Mouse (Mus musculus): Measurements from ENCODE around the gene Zbtb21. TPM values are rescaled to one million over a fixed set of nuclear protein-coding genes. Genes with fewer than 3 reads are reported as not detected.
"Not testable (repeated sequence)": the region's sequence is repeated elsewhere in the genome, so short reads cannot be mapped to it uniquely, and the experiment has no call there.

The Zbtb21 gene
- polyA plus RNA-seq, 1 experiment: 17.3 TPM

GRCm38 (mm10) chr16:97950061-97950460 is 12.4 kb downstream of the Zbtb21 start:
- Histone ChIP-seq H3K27ac (ENCODE audit: insufficient read depth, low read length) (no peak overlapping the region), H3K4me1 (ENCODE audit: control insufficient read depth, insufficient read depth, low read length) (no peaks in the 10 kb centered on the region), H3K4me3 (ENCODE audit: insufficient read depth, low read length) (no peak overlapping the region)
- TF ChIP-seq CTCF (IDR thresholded peaks at IDR 0.05; ENCODE audit: extremely low read depth, insufficient read depth, low read length): no peak
- TF ChIP-seq POLR2A (IDR thresholded peaks at IDR 0.05; ENCODE audit: extremely low read depth, insufficient read depth, low read length): no peak

- H3K27ac ChIP-seq (ENCODE audit: insufficient read depth, low read length): no peak overlapping the region
- no peak overlapping the region for H3K4me3 ChIP-seq (ENCODE audit: insufficient read depth, low read length)
- H3K4me1 ChIP-seq (ENCODE audit: control insufficient read depth, insufficient read depth, low read length): no peaks in the 10 kb centered on the region
- no peak for TF ChIP-seq POLR2A (IDR thresholded peaks at IDR 0.05; ENCODE audit: extremely low read depth, insufficient read depth, low read length)
- TF ChIP-seq CTCF (IDR thresholded peaks at IDR 0.05; ENCODE audit: extremely low read depth, insufficient read depth, low read length): no peak
These were observed 13.6 kb downstream of the Zbtb21 start for GRCm38 (mm10) chr16:97948836-97949235.

GRCm38 (mm10) chr16:97946993-97947392 is 15.4 kb downstream of the Zbtb21 start:
- not testable (repeated sequence) for H3K27ac ChIP-seq (ENCODE audit: insufficient read depth, low read length); H3K4me3 ChIP-seq (ENCODE audit: insufficient read depth, low read length); H3K4me1 ChIP-seq (ENCODE audit: control insufficient read depth, insufficient read depth, low read length)

- H3K27ac ChIP-seq (ENCODE audit: insufficient read depth, low read length): no peak overlapping the region
- H3K4me1 ChIP-seq (ENCODE audit: control insufficient read depth, insufficient read depth, low read length): no peaks in the 10 kb centered on the region
- TF ChIP-seq POLR2A (IDR thresholded peaks at IDR 0.05; ENCODE audit: extremely low read depth, insufficient read depth, low read length) (no peak), CTCF (IDR thresholded peaks at IDR 0.05; ENCODE audit: extremely low read depth, insufficient read depth, low read length) (no peak)
- H3K4me3 ChIP-seq (ENCODE audit: insufficient read depth, low read length): no peak overlapping the region
These were observed 20.6 kb downstream of the Zbtb21 start for GRCm38 (mm10) chr16:97941844-97942243.

DNA sequence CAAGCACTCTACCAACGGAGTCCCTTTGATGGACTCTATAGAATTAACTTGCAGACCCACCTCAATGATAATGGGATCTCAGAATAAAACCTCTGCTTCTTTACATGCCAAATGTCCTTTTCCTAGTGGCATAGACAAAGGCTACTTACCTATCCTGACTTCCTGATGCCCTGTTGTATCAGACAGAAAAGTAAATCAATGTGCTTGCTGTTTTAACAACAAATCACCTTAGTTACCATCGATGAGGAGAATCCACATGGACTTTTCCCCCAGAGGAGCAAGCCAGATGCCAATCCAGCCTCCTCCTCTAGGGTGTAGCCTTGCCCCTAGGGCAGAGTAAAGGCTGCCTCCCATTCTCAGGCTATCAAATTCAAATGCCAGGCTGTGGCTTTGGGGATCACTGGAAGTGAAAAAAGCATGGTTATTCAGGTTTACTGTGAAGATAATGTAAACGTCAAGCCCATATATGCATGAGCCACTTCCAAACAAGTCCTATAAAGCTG is 21.9 kb downstream of the Zbtb21 start:
- H3K27ac ChIP-seq (ENCODE audit: insufficient read depth, low read length): no peak overlapping the region
- no peak for TF ChIP-seq CTCF (IDR thresholded peaks at IDR 0.05; ENCODE audit: extremely low read depth, insufficient read depth, low read length)
- no peak for TF ChIP-seq POLR2A (IDR thresholded peaks at IDR 0.05; ENCODE audit: extremely low read depth, insufficient read depth, low read length)
- no peaks in the 10 kb centered on the region for H3K4me1 ChIP-seq (ENCODE audit: control insufficient read depth, insufficient read depth, low read length)
- H3K4me3 ChIP-seq (ENCODE audit: insufficient read depth, low read length): no peak overlapping the region

- no peak overlapping the region for H3K4me3 ChIP-seq (ENCODE audit: insufficient read depth, low read length)
- no peaks in the 10 kb centered on the region for H3K4me1 ChIP-seq (ENCODE audit: control insufficient read depth, insufficient read depth, low read length)
- no peak for TF ChIP-seq CTCF (IDR thresholded peaks at IDR 0.05; ENCODE audit: extremely low read depth, insufficient read depth, low read length)
- no peak for TF ChIP-seq POLR2A (IDR thresholded peaks at IDR 0.05; ENCODE audit: extremely low read depth, insufficient read depth, low read length)
- H3K27ac ChIP-seq (ENCODE audit: insufficient read depth, low read length): no peak overlapping the region
These were observed 26.6 kb downstream of the Zbtb21 start for GRCm38 (mm10) chr16:97935815-97936214.

- Histone ChIP-seq H3K4me1 (ENCODE audit: control insufficient read depth, insufficient read depth, low read length) (no peaks in the 10 kb centered on the region), H3K4me3 (ENCODE audit: insufficient read depth, low read length) (no peak overlapping the region), H3K27ac (ENCODE audit: insufficient read depth, low read length) (no peak overlapping the region)
- TF ChIP-seq CTCF (IDR thresholded peaks at IDR 0.05; ENCODE audit: extremely low read depth, insufficient read depth, low read length) (no peak), POLR2A (IDR thresholded peaks at IDR 0.05; ENCODE audit: extremely low read depth, insufficient read depth, low read length) (no peak)
These were observed 32.2 kb downstream of the Zbtb21 start for GRCm38 (mm10) chr16:97930231-97930630.

DNA sequence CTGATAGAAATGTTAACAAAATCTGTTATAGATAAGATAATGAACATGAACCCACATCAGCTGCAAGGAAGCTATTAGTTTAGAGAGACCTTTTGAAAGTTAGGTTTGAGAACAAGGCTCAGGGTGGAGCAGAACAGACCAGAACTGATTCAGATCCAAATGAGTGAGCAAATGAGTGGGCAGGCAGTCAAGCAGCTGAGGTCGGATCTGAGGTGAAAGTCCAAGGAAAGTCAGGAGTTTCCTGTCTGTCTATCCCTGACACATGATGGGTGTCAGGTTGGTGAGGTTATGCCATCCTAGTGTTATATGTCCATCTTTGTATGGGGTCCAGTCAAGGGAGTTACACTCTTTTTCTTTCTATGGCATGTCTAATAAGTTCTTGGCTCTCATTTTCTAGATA is 32.9 kb downstream of the Zbtb21 start:
- Histone ChIP-seq H3K4me3 (ENCODE audit: insufficient read depth, low read length) (no peak overlapping the region), H3K27ac (ENCODE audit: insufficient read depth, low read length) (no peak overlapping the region), H3K4me1 (ENCODE audit: control insufficient read depth, insufficient read depth, low read length) (no peaks in the 10 kb centered on the region)
- TF ChIP-seq CTCF (IDR thresholded peaks at IDR 0.05; ENCODE audit: extremely low read depth, insufficient read depth, low read length) (no peak), POLR2A (IDR thresholded peaks at IDR 0.05; ENCODE audit: extremely low read depth, insufficient read depth, low read length) (no peak)

DNA sequence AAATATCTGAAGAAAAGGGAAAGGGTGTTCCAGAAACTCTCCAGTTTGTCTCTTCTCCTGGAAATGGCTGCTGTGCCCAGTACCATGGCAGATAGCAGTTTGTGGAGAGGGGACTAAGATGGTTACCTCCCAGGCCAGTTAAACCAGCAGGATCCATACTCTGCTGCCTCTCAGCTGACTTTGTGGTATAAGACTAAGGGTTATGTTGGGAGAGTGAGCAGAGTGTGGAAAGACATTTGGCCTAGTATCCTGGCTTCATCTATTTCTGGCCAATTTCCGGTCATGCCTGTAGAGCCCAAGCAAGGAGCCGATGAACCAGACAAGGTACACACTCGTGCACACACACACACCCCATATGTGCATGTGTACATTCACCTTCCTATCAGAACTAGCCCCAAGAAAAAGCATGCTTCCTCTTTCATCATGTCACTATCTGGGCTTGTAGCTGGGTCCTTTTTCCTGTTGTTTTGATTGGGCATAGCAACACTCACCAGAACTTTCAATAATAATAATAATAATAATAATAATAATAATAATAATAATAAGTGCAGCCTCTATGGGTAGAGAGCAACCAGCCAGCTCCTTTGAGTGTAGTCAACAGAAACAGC is 35.0 kb downstream of the Zbtb21 start:
- no peak overlapping the region for H3K4me3 ChIP-seq (ENCODE audit: insufficient read depth, low read length)
- TF ChIP-seq POLR2A (IDR thresholded peaks at IDR 0.05; ENCODE audit: extremely low read depth, insufficient read depth, low read length): no peak
- TF ChIP-seq CTCF (IDR thresholded peaks at IDR 0.05; ENCODE audit: extremely low read depth, insufficient read depth, low read length): no peak
- H3K27ac ChIP-seq (ENCODE audit: insufficient read depth, low read length): no peak overlapping the region
- H3K4me1 ChIP-seq (ENCODE audit: control insufficient read depth, insufficient read depth, low read length): peaks cover 1% of the 10 kb centered on the region; the same call in 1 of the 2 replicates

- TF ChIP-seq POLR2A (IDR thresholded peaks at IDR 0.05; ENCODE audit: extremely low read depth, insufficient read depth, low read length): no peak
- no peak for TF ChIP-seq CTCF (IDR thresholded peaks at IDR 0.05; ENCODE audit: extremely low read depth, insufficient read depth, low read length)
- Histone ChIP-seq H3K27ac (ENCODE audit: insufficient read depth, low read length) (no peak overlapping the region), H3K4me1 (ENCODE audit: control insufficient read depth, insufficient read depth, low read length) (peaks cover 1% of the 10 kb centered on the region; the same call in 1 of the 2 replicates), H3K4me3 (ENCODE audit: insufficient read depth, low read length) (no peak overlapping the region)
These were observed 36.0 kb downstream of the Zbtb21 start for GRCm38 (mm10) chr16:97926381-97926780.
